10 mouse cellular contexts compared by ENCODE assay signal in the genomic region with DNA sequence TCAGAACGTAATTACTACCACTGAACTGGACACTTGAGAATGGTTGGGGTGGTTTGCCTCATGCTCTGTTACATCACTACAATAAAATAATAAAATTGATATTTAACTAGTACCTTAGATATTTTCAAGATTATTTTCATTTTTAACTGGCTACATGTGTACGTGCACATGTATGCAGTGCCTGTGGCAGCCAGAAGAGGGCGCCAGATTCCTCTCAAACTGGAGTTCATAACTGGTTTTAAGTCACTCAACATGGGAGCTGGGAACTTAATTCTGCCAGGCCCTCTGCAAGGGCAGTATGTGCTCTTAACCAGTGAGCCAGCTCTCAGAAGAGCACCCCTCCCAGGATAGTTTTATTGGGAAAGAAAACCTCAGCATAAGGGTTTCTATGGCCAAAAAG.
DNase-seq lines count a peak whose midpoint lies in the region; ATAC-seq and TF ChIP-seq lines count a peak whose summit lies in the region.
"Had no signal": no experiment of that assay in that cellular context is flagged by ENCODE, and none has a peak within 500 bp of the region (broad histone marks: within the 10 kb centered on the region; RNA-seq: fewer than 3 reads in every experiment).

No protein-coding gene starts in this region.

- no peak for ATAC-seq in kidney, postnatal 0 days (replicated peaks; ENCODE audit: low FRiP score, low read depth)
- no peak for ATAC-seq in kidney, embryonic 16.5 days (ENCODE audit: low FRiP score, low TSS enrichment)
- ATAC-seq in G1E (ENCODE audit: extremely low read depth, insufficient number of reproducible peaks, low FRiP score, poor library complexity, severe bottlenecking), result no peak

- no peak overlapping the region for H3K27ac ChIP-seq in kidney, postnatal 0 days
- no peak overlapping the region for H3K27ac ChIP-seq in kidney, embryonic 16.5 days (ENCODE audit: low read length)
- no peak overlapping the region for H3K27ac ChIP-seq in embryonic fibroblast, embryonic 13.5 days (ENCODE audit: insufficient read depth, low read length)
- H3K27ac ChIP-seq: embryonic facial prominence, embryonic 15.5 days; neural tube, embryonic 12.5 days had no signal

- no peak overlapping the region for H3K4me3 ChIP-seq in kidney, postnatal 0 days (replicated peaks; ENCODE audit: low read depth, low read length)
- no peak overlapping the region for H3K4me3 ChIP-seq in kidney, embryonic 16.5 days (ENCODE audit: low read length)
- H3K4me3 ChIP-seq in G1E (ENCODE audit: low read depth, low read length), result no peak overlapping the region
- no peak overlapping the region for H3K4me3 ChIP-seq in embryonic fibroblast, embryonic 13.5 days (ENCODE audit: insufficient read depth, low read length)
- H3K4me3 ChIP-seq: embryonic facial prominence, embryonic 15.5 days; neural tube, embryonic 12.5 days had no signal

- H3K9me3 ChIP-seq in kidney, postnatal 0 days (replicated peaks; ENCODE audit: low read length), result no peaks in the 10 kb centered on the region
- no peaks in the 10 kb centered on the region for H3K9me3 ChIP-seq in kidney, embryonic 16.5 days (ENCODE audit: low read length)
- H3K9me3 ChIP-seq in G1E (replicated peaks), result peaks cover 15% of the 10 kb centered on the region
- H3K9me3 ChIP-seq: embryonic facial prominence, embryonic 15.5 days; neural tube, embryonic 12.5 days had no signal

- no peaks in the 10 kb centered on the region for H3K27me3 ChIP-seq in kidney, postnatal 0 days (ENCODE audit: insufficient read depth, low read length)
- H3K27me3 ChIP-seq in kidney, embryonic 16.5 days (ENCODE audit: insufficient read depth, low read length), result no peaks in the 10 kb centered on the region
- no peaks in the 10 kb centered on the region for H3K27me3 ChIP-seq in G1E (ENCODE audit: insufficient read depth, low read length)
- H3K27me3 ChIP-seq: embryonic facial prominence, embryonic 15.5 days; neural tube, embryonic 12.5 days had no signal

- no peak for TF ChIP-seq POLR2A in embryonic fibroblast, embryonic 13.5 days (IDR thresholded peaks at IDR 0.05; ENCODE audit: low read depth, low read length)

- H3K4me1 ChIP-seq in kidney, postnatal 0 days (replicated peaks; ENCODE audit: insufficient read depth, low read length), result no peaks in the 10 kb centered on the region
- no peaks in the 10 kb centered on the region for H3K4me1 ChIP-seq in kidney, embryonic 16.5 days (ENCODE audit: insufficient read depth, low read length)
- no peaks in the 10 kb centered on the region for H3K4me1 ChIP-seq in G1E (ENCODE audit: insufficient read depth, low read depth, low read length)
- no peaks in the 10 kb centered on the region for H3K4me1 ChIP-seq in embryonic fibroblast, embryonic 13.5 days (ENCODE audit: control insufficient read depth, insufficient read depth, low read length)
- H3K4me1 ChIP-seq: embryonic facial prominence, embryonic 15.5 days; neural tube, embryonic 12.5 days had no signal

- WGBS in kidney, postnatal 0 days, result 49% methylated on average over 3 of the region's 3 CpGs
- WGBS in kidney, embryonic 16.5 days, result 56% methylated on average over 3 of the region's 3 CpGs

- no peaks in the 10 kb centered on the region for H3K36me3 ChIP-seq in kidney, postnatal 0 days (ENCODE audit: insufficient read depth, low read length)
- no peaks in the 10 kb centered on the region for H3K36me3 ChIP-seq in kidney, embryonic 16.5 days (ENCODE audit: insufficient read depth, low read length)
- no peaks in the 10 kb centered on the region for H3K36me3 ChIP-seq in G1E (replicated peaks)
- H3K36me3 ChIP-seq: embryonic facial prominence, embryonic 15.5 days; neural tube, embryonic 12.5 days had no signal

- H3K9ac ChIP-seq in kidney, postnatal 0 days (ENCODE audit: low read depth, low read length), result no peak overlapping the region
- H3K9ac ChIP-seq in kidney, embryonic 16.5 days (replicated peaks; ENCODE audit: low read length), result no peak overlapping the region
- H3K9ac ChIP-seq: embryonic facial prominence, embryonic 15.5 days; neural tube, embryonic 12.5 days had no signal

- DNase-seq in kidney, postnatal 0 days (ENCODE audit: low spot score), result no peak
- DNase-seq in B cell, adult 2 months, result peak; percentile 75 to 78
- DNase-seq in G1E (ENCODE audit: low spot score), result no peak
- DNase-seq in testis, postnatal 14 days (ENCODE audit: low spot score), result peak; percentile 16
- DNase-seq in urinary bladder, postnatal 25 days (ENCODE audit: low spot score), result no peak
- DNase-seq in gastrocnemius, postnatal 10 days, result no peak

- no peak overlapping the region for H3K4me2 ChIP-seq in kidney, postnatal 0 days (ENCODE audit: low read length)
- H3K4me2 ChIP-seq in kidney, embryonic 16.5 days (replicated peaks; ENCODE audit: low read depth, low read length), result no peak overlapping the region
- H3K4me2 ChIP-seq: embryonic facial prominence, embryonic 15.5 days; neural tube, embryonic 12.5 days had no signal

- TF ChIP-seq CTCF in kidney, postnatal 0 days (IDR thresholded peaks at IDR 0.05; ENCODE audit: low read depth), result peak; percentile 48
- TF ChIP-seq CTCF in G1E (IDR thresholded peaks at IDR 0.05; ENCODE audit: low read depth, low read length), result peak; percentile 48
- TF ChIP-seq CTCF in embryonic fibroblast, embryonic 13.5 days (IDR thresholded peaks at IDR 0.05; ENCODE audit: borderline replicate concordance, insufficient read depth, low read length), result peak; percentile 10; the same call in 1 of the 2 replicates

Comparison
In these comparisons a context has a peak if more than half of its experiments do, and no peak if none do; other contexts are left out.
1. DNase-seq: peak in B cell, adult 2 months (2 of 2) and testis, postnatal 14 days (single experiment); none in kidney, postnatal 0 days (single experiment), G1E (single experiment), urinary bladder, postnatal 25 days (single experiment) and gastrocnemius, postnatal 10 days (single experiment).
2. Peak in every context shown above with its lines, with median percentiles within 50 percentile points of each other: CTCF ChIP-seq.